Mouse (Mus musculus) layer of hippocampus, adult 9-10 months (tissue): ENCODE measurements around the gene Ccdc141.

Experiments used
- DNase-seq: peaks from one replicate; pipeline ENCODE4 v3.0.0; 2022; ENCODE audit warnings: low spot score

The Ccdc141 gene

GRCm38 (mm10) chr2:76971069-76971468, 199.4 kb downstream of the Ccdc141 start:
- DNase-seq: no peak

DNA sequence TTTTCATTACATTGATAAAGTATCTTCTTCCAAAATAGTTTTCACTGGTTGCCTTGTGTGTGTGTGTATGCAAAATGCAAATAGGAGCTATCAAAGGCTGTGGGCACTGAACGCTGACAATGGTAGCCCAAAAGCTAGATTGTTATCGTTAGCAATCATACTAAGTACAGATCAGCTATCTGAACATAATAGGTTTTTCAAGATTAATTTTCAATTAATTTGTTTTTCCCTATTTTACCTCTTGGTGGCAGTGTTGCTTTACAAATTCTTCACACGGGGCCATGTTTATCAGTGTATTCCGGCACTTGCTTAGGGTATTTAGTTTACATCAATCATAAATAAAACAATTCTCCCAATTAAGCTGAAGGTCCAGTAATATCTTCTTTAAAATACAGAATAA, 199.8 kb downstream of the Ccdc141 start:
- DNase-seq: peak; percentile 47

GRCm38 (mm10) chr2:76970204-76970603, 200.2 kb downstream of the Ccdc141 start:
- DNase-seq: no peak

DNA sequence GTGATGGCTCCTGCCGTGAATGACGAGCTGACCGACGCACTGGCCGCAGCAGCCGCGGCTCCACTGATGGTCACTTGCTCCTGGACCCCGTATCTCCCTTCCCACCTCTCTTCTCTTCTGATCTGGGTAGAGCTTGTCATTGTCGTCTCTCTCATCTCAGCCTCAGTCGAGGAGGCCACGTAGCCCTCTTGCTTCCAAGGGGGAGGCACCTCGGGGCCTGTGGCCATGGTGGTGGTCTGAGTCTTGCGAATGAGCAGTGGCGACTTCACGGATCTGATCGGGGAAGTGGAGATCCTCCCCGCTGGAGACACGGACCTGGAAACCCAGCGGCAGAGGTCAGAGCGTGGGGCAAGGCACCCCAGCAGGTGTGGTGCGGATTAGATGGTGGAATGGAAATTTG, 200.8 kb downstream of the Ccdc141 start:
- DNase-seq: no peak

DNA sequence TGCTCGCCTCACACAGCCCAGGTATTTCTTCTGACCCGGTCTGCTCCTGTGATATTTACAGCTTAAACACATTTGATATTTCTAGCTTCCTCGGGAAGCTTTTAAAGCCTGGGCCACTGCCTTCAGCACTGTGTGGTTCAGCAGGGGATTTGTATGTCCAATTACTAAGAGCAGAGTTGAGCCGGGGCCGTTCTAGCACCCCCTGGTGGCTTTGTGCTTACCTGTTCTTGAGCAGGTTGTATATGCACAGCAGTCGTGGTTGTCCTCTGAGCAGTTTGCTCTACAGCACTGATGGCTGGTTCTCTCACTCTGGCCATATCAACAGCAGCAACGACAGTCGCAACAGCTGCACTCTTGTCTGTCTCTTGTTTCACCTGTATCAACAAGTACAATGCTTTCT, 201.5 kb downstream of the Ccdc141 start:
- DNase-seq: peak; percentile 32

GRCm38 (mm10) chr2:76966582-76966981, 203.9 kb downstream of the Ccdc141 start:
- no peak for DNase-seq

DNA sequence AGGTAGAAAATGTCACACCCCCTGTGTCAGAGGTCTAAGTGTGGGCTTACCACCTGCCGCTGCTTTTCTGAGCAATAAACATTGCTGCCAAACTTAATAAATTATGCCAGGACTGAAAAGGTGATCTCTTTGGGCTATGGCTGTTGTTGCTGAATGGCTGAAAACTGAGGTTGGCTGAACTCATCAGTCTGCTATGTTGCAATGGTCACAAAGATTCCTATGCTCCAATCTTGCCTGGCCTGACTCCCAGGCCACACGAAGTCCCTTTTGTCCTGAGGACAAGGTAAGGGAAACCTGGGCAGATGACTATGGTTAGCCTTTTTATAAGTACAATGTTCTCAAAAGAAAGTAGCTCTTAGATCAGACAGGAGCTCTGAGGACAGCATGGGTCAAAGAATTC, 204.4 kb downstream of the Ccdc141 start:
- DNase-seq: no peak

GRCm38 (mm10) chr2:76965542-76965941, 204.9 kb downstream of the Ccdc141 start:
- DNase-seq: no peak

- DNase-seq: no peak
These were observed 208.4 kb downstream of the Ccdc141 start for GRCm38 (mm10) chr2:76962045-76962432.

GRCm38 (mm10) chr2:76961420-76962044, 208.9 kb downstream of the Ccdc141 start:
- no peak for DNase-seq
